Mouse (Mus musculus): ENCODE data around the gene Nrxn2.
A peak's percentile ranks its signal among the peaks of the same experiment; 100 is the strongest.

The Nrxn2 gene

DNA sequence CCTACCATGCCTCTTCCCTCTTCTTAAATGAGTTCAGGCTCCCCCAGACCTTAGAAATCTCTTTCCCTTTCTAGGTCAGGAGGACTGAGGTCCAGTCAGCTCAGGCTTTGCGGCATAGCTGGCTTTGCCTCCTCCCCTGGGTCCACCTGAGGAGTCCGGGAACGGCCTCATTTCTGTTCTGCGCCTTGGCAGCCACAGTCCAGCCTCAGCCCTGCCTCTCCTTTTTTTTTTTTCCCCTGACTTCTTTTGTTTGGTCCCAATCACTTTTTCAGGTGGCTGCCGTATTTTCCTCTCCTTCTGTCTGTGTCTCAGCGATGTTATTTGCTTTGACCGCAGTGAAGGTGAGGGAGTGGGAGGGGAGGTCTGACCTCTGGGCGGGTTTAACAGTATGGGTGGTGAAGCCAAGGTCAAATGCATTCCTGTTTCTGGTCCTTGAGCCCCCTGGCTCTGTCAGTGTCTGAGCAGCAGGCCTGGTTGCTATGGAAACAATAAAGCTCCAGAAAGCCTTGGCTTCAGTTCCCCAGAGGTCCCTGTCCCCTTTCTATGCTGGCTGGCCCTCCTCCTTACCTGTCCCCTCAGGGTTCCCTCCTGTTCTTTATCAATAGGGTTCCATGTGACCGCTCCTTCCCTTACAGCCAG lies 34.3 kb downstream of the Nrxn2 start:
- DNase-seq: no peak

DNA sequence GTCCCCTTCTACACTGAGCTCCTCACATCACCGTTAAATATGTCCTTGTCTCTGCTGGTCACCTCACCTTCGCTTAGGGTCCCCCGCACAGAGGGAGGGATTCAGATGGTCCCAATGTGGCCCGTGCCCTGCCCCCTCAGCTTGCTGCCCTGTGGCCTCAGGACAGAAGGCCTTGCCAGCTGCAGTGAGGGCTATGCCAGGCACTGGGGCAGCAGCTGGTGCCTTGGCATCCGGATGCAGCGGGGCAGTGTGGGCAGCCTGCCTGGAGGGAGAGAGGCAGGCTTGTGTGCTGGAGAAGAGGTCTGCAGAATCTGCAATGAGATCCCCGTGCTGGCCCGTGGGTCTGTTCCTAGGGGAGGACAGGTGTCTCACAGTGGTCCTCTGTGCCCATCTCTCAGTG lies 34.8 kb downstream of the Nrxn2 start:
- DNase-seq: peak; percentile 66

DNA sequence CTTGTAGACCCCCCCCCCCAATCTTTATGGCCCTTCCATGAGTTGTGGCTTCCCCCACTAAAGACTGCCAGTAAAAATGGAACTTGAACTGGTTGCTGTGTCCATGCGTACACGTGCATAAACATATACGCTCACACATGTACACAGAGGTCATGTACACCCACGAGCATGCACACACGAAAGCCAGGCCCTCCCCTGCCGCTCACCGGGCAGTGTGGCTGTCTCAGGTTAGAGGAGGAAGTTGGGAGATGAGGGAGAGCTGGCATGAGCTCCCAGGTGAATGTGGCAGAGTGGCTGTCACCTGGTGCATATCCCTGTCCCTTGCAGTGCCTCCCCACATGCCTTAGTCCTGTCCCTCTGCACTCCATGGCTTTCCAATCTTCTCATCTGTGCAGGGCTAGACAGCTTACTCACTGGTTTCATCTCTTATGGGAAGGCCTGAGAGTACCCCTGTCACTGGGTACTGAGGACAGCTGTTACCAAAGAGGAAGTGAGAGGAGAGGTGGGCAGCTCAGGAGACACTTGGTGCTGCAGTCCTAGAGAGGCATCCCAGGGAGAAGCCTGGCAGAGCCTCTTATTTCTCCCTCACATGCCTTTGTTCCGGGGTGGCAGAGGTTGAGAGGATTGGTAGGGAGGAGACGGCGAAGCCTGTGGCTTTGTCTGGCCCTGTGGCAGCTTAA lies 35.6 kb downstream of the Nrxn2 start:
- no peak for DNase-seq

DNA sequence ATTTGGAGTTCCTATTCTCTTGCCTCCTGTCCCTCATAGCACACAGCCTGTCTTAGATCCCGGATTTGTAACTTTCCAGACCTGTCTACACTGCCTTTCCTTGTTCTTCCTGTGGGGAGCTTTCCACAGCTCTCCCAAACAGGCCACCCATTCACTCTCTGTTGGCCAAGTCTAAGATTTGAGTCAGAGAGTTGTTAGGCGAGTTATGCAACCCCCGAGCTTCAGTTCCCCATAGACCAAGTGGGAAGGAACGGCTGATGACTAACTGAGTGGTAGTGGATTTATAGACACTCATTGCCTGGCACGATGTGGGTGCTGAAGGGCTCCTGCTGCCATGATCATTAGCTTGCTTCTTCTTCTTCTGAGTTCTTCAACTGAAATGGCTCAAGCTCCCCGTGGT lies 41.0 kb downstream of the Nrxn2 start:
- DNase-seq: no peak

DNA sequence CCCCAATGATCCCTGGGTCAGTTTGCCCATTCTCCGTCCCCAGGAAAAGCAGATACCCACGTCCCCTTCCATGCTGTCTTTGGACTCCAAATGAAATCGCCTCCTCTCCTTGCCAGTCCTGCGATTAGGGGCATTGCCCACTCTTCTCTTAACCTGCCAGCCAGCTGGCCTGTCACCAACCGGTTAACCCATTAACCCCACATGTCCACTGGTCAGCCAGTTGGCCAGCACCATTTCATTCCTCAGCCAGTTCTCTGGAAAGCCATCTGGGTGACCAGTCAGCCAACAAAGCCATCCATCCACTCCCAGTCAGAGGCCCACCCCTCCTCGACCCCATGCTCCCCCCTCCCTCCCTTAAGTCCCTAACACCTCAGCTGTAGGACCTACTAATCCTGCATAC lies 44.3 kb downstream of the Nrxn2 start:
- DNase-seq: no peak

DNA sequence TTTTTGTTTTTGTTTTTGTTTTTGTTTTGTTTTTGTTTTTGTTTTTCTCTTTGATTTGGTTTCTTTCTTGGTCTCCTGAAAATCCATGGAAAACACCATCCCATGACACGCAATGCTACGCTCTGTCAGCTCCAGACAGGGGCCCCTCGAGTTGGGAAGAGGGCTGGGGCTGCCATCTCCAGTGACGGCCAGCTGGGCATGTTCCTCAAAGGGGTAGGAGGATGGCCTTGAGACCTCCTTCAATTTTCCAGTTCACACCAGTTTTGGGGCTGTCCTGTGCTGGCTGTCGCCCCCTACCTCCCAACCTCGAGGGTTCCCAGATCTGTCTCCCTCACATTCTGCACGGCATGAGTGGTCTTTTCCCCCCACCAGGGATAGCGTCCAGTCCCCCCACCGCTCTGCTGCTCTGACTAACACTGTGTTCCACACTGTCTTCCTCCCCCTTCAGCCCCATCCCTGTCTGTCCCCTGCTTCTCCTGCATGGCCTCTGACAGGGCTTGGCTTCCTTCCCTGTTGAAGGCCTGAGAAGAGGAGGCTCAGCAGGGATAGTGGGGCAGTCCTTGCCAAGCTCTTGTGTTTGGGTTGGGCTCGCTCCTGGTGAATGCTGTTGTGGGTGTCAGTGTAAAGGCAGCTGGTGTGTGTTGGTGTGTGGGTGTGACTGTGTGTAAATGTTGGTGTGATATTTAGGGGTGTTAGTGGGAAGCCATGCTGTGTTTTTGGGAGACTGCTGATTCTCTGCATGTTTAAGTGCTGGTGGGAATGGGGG lies 46.0 kb downstream of the Nrxn2 start:
- DNase-seq: no peak

DNA sequence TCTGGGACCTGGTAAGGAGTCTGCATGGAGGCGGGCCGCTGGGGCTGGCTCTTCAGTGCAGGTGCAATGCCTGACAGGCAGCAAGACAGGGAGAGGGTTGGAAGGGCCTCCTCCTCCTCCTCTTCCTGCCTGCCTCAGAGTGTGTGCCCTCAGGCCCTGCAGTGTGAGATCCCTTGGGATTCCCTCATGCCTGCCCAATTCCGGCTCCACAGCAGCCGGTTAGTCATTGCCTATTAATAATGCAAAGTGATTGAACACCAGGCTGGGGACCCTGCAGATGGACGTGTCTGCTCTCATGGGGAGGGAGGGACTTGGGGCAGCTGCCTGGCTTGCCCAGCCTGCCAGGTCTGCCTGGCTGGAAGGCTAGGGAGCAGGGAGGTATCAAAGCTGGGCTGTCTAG lies 46.6 kb downstream of the Nrxn2 start:
- no peak for DNase-seq

DNA sequence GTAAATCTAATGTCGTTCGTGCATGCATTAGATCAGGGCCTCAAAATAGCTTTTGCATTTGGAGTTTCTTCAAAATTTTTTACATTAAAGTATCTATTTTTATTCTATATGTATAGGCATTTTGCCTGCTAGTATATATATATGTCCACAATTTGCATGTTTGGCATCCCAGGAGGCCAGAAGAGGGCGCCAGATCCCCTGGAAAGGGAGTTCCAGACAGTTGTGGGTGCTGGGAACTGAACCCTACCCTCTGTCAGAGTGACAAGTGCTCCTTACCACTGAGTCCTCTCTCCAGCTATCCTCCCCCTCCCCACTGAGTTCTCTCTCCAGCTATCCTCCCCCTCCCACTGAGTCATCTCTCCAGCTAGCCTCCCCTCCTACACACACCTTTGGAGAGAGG lies 48.4 kb downstream of the Nrxn2 start:
- no peak for DNase-seq

DNA sequence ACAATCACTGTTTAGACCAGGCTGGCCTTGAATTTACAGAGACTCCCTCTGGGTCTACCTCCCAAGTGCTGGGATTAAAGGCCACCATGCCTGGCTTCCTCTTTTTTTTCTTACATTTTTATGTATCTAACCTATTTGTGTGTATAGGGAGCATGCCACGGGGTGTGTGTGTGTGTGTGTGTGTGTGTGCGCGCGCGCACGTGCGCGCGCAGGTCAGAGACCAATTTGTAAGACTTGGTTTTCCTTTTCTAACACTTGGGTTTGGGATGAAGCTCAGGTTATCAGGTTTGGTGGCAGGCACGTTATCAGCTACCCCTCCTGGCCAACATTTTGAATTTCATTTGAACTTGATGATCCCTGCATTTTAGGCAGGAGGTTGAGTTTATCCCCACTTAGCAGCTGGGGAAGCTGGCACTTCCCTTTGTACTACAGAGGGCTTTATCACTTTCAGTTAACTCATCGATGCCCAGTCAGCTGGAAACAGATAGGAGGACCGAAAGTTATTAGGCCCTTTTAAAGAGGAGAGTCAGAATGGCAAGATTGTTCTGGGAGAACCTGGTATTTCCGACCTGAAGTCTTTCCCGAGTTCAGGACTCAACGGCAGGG lies 48.9 kb downstream of the Nrxn2 start:
- no peak for DNase-seq

DNA sequence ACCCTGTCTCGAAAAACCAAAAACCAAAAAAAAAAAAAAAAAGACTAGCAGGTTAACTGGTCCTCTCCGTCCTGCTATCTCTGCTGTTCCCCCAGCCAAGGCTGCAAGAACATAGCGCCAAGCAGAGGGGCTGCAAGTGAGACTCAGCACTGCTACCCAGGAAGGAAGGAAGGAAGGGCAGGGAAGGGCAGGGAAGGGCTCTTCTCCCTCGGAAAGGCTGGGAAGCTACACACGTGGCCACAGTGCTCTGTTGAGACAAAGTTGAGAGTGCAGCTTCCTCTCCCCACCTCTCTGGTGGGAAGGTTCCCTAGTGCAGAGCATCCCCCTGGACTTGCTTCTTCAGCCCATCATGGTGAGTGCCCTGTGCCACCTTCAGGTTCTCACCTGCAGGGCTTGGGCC lies 53.1 kb downstream of the Nrxn2 start:
- no peak for DNase-seq

DNA sequence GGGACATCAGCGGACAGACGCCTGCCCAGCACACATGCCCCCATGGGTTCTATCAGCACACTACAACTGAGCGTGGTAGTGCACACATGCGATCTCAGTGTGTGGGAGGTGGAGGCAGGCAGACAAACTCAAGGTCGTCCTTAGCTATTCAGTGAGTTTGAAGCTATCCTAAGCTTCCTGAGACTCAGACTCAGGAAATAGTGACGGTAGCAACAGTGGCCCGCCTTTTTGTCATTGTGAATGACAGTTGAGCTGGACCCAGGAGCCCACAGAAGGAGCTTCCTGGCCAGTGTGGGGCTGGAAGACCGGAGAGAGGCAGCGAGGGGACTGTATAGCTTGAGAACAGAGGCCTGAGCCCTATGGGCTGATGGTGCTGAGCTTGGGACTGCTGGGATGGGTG lies 54.3 kb downstream of the Nrxn2 start:
- DNase-seq: no peak

DNA sequence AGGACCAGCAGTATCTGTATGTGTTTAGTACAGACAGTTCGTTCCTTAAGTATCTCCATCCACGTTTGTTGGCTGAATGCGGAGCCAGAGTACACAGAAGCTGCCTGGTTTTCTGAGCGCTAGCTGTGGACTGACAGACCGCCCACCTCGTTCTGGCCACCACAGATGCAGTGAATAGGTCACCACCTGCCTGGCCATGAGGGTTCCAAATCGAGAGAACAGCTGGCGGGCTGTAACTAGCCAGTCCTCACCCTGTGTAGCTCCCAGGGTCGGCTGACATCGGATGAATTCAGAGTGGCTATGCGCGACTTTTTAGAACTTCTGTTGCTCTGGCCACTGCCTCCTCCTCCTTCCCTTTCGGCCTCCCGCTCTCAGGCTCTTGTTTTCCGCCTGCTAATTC lies 56.2 kb downstream of the Nrxn2 start:
- no peak for DNase-seq

DNA sequence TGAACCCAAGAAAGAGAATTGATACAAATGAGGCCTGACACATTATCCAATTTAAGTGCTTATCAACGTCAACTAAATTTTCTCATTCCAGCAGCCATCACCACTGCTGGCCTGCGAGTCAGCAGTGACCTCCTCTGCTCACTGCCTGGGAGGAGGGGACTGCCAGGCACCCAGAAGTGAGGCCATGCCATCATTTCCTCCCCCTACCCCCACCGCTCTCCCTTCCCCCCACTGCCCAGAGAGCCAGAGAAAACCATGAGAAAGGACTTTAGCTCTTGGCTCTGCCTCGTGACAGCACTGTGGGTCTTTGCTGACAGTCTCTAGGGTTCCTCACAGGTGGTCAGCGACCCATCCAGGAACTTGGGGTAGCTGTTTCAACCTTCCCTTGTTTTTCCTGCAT lies 56.6 kb downstream of the Nrxn2 start:
- DNase-seq: no peak

DNA sequence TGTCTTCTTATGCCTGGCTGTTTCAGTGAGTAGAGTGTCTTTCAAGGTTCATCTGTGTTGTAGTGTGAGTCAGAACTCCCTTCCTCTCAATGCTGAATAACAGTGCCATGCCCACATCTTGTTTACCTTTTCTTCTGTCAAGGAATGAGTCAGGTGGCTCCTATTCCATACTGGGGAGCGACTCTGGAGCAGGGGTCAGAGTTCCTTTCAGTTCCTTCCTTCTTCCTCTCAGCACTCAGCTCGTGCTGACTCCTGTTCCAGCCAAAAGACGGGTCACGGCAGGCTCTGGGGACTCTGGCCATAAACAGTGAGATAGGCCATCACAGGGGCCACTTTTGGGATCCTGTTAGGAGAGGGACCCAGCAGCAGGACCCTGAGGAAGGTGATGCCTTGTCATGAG lies 58.5 kb downstream of the Nrxn2 start:
- no peak for DNase-seq

DNA sequence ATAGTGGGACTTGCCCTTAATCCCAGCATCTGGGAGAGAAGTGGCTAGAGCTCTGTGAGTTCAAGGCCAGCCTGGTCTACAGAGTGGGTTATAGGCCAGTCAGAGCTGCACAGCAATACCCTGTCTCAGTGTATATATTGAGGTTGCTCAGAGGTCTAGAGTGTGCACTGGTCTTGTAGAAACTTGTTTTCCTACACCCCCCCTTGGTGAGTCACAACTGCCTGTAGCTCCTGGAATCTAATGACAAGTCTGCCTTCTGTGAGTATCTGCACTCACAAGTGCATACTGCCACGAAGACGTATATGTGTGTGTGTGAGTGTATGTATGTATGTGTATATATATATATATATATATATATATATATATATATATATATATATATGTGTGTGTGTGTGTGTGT lies 60.0 kb downstream of the Nrxn2 start:
- DNase-seq: no peak

DNA sequence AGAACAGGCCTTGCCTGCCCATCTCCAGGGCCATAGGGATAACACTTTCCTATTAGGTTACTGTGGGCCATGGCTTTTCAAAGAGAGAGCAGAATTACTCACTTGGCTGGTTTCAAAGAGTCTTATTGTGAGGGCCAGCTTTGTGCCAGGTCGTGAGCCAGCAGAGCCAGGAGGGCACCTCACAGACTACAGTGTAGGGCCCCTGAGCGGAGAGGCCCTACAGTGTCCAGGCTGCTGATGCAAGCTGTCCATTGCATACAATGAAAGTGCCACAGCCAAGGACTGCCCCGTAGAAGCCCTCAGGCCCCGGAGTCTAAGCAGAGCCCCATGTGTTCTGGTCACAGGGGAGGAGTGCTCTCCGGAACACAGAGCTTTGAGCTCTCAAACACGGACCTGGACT lies 64.4 kb downstream of the Nrxn2 start:
- DNase-seq: no peak

DNA sequence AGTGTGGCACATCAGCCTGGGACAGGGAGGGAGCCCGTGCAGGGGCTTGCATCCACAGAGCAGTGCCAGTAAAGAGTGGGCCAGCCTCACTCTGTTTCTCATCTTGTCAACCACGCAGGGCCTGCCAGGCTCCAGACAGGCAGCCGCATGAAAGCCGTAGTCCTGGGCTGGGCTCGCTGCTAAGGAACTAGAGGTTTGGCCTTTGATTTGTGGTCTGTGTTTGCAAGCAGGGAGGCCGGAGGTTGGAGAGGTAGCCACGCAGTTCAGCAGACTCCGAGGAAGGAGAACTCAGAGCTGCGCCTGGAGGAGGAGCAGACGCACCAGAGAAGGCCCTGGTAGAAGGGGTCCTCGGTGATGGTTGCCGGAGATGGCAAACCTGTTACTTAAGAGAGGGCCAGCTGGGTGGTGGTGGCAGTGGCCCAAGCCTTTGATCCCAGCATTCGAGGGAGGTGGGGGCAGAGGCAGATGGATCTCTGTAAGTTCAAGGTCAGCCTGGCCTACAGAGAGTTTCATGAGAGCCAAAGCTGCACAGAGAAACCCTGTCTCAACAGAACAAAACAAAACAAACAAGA lies 66.6 kb downstream of the Nrxn2 start:
- no peak for DNase-seq

DNA sequence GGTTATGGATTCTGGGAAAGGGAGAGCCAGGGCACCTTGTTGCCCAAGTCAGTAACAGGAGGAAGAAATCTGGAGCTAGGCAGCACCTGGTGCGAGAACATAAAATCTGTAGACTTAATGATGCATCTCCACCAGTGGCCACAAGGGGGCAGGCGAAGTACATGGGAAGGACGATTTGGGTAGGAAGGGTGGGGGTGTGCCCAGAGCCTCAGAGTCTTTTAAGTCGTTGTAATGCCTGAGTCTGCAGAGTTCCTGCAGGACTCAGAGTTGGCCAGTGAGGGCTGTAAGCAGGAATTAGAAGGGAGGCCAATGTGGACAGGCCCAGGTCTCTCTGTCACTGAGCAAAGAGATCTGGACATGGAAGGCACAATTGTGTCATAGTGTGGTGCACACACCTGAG lies 70.5 kb downstream of the Nrxn2 start:
- DNase-seq: peak; percentile 93

DNA sequence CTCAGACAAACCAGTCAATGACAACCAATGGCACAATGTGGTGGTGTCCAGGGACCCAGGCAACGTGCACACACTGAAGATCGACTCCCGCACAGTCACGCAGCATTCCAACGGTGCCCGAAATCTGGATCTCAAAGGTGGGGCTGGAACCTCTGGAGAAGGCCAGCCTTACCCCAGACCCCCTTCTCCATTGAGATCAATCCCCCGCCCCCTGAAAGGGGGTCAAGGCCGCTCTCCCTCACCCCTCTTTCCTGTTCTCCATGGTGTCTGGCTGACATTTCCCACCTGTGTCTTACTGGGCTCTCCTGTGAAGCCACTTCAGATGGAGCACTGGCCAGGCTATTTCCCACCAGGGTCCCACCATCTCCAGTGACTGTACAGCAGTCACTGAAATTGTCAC lies 73.0 kb downstream of the Nrxn2 start:
- no peak for DNase-seq

DNA sequence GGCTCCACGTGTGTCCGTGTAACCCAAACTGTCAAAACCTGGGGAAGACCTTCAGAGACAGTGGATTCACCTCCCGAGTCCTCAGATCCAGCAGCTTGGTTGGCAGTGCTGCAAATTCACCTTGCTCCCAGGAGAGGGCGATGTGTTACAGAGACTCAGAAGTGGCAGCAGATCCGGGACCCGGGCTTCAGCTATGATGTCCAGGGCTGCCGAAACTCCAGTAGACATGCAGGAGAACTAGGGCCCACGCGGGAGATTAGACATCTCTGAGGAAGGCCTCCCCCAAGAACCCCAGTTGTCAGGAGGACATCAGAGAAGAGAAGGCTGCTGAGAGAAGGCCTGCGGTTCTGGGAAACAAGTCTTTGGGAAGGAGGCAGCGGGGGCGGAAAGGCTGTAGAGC lies 73.6 kb downstream of the Nrxn2 start:
- peak; percentile 74 for DNase-seq

DNA sequence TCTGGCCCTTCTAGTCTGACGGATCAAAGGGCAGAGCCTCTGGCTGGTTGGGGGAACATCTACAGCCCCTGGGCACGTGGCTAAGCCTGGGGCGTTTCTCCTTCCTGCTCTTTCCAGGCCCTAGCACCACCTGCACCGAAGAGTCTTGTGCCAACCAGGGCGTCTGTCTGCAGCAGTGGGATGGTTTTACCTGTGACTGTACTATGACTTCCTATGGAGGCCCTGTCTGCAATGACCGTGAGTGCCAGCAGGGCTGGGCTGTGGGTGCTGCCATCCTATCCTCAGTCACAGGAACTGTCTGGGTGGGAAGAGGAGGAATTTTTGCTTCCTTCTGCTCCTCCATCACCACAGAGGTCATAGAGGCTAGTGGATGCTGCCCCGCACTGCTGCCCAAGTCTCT lies 74.7 kb downstream of the Nrxn2 start:
- no peak for DNase-seq

DNA sequence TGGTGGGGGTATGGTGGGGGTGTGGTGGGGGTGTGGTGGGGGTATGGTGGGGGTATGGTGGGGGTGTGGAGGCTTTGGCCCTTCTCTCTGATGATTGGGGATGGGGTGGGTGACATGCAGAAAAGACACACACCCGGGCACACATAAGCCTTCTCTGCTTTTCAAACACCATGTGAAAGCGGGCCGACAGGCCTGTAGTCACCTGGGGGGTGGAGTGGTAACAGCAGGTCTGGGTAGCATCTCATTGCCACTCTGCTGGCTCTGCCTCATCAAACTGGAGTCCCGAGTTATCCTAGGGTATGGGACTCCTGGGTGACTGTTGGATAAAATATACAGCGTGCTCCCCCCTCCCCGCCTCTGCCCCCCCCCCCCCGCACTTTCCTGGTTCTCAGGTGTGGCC lies 75.5 kb downstream of the Nrxn2 start:
- no peak for DNase-seq

DNA sequence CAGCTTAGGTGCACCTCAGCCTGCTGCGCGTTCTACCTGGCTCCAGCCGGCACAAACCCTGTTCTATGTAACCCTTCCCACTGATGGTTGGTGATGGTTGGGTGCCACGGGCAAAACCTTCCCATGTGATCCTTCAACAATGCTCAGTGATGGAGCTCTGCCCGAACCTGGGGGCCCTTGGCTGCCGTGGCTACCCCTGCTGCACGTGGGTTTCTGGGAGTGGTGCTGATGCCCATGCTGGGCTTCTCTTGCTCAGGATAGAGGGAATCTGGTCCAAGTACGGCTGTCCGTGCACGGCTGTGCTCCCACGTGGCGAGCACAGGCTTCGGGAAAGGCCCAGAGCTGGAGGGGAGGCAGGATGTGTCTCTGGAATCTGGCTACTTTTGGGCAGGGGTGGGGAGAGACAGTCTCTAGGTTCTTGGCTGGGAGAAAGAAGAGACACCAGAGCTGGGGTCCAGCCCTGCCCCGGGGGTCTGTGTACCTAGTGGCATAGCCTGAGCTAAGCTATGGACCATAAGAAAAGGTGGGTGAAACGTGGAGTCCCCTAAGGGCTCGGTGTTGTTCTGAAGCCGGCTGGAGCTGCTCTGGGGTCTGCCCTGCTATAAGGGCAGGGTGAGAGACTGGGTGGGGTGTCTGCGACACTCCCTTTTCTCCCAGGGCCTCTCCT lies 76.1 kb downstream of the Nrxn2 start:
- no peak for DNase-seq
